Mouse (Mus musculus): ENCODE measurements around the gene Kcnk3. TPM values are rescaled to one million over a fixed set of nuclear protein-coding genes. Genes with fewer than 3 reads are reported as not detected.

Kcnk3 gene
- polyA plus RNA-seq, 1 experiment: not detected

DNA sequence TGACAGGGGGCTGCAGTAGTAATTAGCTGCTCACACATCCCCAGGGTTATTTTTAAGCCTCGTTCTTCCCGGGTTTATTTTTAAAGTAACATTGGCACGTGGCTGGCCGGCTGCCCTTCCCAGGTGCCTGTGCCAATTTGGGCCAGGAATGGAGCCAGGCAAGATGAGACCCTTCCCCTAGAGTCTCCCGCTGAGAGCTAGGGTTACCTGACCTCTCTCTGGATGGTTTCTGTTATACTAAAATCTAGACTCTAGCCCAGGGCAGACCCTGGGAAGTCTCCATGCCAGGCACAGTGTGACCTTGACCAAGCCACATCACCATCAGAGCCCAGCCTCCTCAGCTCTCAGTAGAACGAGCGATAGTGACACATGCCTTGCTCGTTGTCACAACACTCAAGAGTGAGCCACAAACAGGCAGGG, 16.8 kb downstream of the Kcnk3 start:
- Histone ChIP-seq H3K4me1 (ENCODE audit: control insufficient read depth, insufficient read depth, low read length) (peaks cover 40% of the 10 kb centered on the region), H3K27ac (ENCODE audit: insufficient read depth, low read depth, low read length) (peak overlapping the region; percentile 74), H3K4me3 (ENCODE audit: insufficient read depth, low read depth, low read length) (no peak overlapping the region)
- 36% methylated on average over 8 of the region's 8 CpGs for WGBS
- TF ChIP-seq CTCF (IDR thresholded peaks at IDR 0.05; ENCODE audit: insufficient read depth, low read depth, low read length): no peak
- TF ChIP-seq POLR2A (IDR thresholded peaks at IDR 0.05; ENCODE audit: insufficient read depth, low read depth, low read length): no peak

DNA sequence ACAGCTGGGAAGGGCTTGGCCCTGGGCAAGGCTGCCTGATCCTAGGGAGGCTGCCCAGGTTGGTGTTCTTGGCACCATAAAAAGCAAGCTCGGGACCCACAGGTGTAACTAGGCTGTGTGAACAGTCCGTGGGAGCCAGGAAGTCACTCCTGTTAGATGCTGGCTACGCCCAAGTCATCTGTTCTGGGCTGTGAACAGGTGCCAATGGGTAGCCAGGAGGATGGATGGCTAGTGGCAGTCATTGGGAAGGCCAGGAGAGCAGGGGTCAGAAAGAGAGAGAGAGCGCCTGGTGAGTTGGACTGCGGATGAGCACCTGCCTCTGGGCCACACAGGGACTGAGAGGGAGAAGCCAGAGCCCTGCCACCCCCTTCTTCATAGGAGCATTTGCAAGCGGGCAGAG, 17.7 kb downstream of the Kcnk3 start:
- 0 out of 2 replicates have a peak overlapping the region, but pooled peaks have one; percentile 74 for H3K27ac ChIP-seq (ENCODE audit: insufficient read depth, low read depth, low read length)
- 91% methylated on average over 6 of the region's 6 CpGs for WGBS
- no peak overlapping the region for H3K4me3 ChIP-seq (ENCODE audit: insufficient read depth, low read depth, low read length)
- TF ChIP-seq CTCF (IDR thresholded peaks at IDR 0.05; ENCODE audit: insufficient read depth, low read depth, low read length) (no peak), POLR2A (IDR thresholded peaks at IDR 0.05; ENCODE audit: insufficient read depth, low read depth, low read length) (no peak)
- peaks cover 44% of the 10 kb centered on the region for H3K4me1 ChIP-seq (ENCODE audit: control insufficient read depth, insufficient read depth, low read length)

DNA sequence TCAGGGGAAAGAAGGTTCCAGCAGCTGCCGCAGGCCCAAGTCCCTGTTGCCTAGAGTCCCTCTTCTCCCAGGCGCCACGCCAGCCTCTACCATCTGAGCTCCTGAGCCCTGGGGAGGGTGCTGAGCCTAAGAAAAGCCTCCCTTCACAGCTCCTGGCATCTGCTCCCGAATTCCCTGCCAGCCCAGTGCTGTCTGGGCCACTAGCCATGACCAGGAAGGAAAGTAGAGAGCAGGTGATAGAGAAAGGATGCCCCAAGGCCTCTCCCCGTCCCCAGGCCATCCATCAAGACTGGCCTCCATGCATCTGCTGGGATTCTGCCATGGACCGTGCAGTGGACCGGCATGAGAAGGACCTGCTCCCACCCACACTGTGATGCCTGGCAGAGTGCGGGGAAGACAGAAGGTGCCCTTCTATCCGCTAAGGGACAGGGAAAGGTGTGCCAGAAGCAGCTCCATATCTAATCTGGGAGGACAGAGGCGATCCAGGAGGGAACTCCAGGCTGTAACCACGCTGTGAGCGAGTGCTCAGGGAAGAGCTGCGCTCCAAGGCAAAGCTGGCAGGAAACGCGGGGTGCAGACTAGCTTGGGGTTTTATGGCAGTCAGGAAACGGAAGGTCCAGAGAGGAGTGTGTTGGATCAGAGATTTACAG, 18.6 kb downstream of the Kcnk3 start:
- WGBS: 58% methylated on average over 16 of the region's 16 CpGs
- TF ChIP-seq CTCF (IDR thresholded peaks at IDR 0.05; ENCODE audit: insufficient read depth, low read depth, low read length): no peak
- no peak for TF ChIP-seq POLR2A (IDR thresholded peaks at IDR 0.05; ENCODE audit: insufficient read depth, low read depth, low read length)
- Histone ChIP-seq H3K27ac (ENCODE audit: insufficient read depth, low read depth, low read length) (peak overlapping the region; percentile 74; the same call in 1 of the 2 replicates), H3K4me3 (ENCODE audit: insufficient read depth, low read depth, low read length) (no peak overlapping the region), H3K4me1 (ENCODE audit: control insufficient read depth, insufficient read depth, low read length) (peaks cover 47% of the 10 kb centered on the region)

DNA sequence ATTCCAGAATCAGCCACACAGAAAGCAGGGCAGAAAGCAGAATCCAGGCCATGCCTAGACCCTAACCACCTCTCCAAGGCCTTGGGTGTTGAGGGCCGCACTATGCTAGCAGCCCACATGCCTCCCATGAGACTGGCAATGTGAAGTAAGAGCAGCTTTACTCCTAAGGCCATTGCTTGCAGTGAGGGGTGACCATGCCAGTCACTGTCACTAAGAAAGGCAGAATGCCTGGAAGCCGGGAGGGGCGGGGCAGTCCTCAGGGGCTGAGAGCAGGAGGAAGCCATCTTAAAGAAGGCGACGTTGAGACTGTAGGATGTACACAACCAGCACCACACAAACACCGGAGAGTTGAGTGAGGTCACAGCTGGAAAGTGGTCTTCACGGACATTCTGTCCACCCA, 21.1 kb downstream of the Kcnk3 start:
- TF ChIP-seq CTCF (IDR thresholded peaks at IDR 0.05; ENCODE audit: insufficient read depth, low read depth, low read length): no peak
- TF ChIP-seq POLR2A (IDR thresholded peaks at IDR 0.05; ENCODE audit: insufficient read depth, low read depth, low read length): no peak
- peaks cover 39% of the 10 kb centered on the region for H3K4me1 ChIP-seq (ENCODE audit: control insufficient read depth, insufficient read depth, low read length)
- no peak overlapping the region for H3K27ac ChIP-seq (ENCODE audit: insufficient read depth, low read depth, low read length)
- no peak overlapping the region for H3K4me3 ChIP-seq (ENCODE audit: insufficient read depth, low read depth, low read length)
- 90% methylated on average over 7 of the region's 7 CpGs for WGBS

DNA sequence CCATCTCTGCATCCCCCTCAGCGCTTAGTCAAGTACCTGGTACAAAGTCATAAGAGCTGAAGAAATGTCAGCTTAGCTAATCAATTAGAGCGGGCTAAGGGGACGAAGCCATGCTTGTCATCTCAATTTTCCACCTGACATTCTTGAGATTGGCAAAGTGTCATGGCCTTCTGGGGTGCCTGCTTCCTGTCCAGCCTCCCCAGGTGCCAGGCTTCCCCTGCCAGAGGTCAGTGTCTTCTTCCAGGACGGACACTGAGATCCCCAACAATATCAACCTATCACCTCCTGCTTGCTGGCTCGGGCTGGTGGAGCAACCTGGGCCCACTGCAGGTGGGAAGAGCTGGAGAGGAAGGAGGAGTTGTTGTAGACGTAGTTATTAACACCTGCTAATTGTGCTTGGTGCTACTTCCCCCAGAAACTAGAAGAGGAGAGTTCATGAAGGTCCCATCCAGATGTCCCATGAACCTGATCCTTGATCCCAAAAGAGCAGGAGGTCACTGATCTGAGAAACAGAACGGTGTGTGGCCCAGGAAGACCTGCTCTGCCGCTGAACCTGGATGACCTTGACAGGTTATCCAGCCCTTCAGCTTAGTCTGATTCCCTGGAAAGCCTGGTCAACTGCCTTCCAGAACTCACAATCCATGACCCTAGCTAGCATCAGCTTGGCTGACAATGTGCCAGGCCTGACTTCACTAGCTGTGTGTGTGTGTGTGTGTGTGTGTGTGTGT, 22.1 kb downstream of the Kcnk3 start:
- WGBS: 90% methylated on average over 8 of the region's 8 CpGs
- no peak for TF ChIP-seq POLR2A (IDR thresholded peaks at IDR 0.05; ENCODE audit: insufficient read depth, low read depth, low read length)
- TF ChIP-seq CTCF (IDR thresholded peaks at IDR 0.05; ENCODE audit: insufficient read depth, low read depth, low read length): no peak

DNA sequence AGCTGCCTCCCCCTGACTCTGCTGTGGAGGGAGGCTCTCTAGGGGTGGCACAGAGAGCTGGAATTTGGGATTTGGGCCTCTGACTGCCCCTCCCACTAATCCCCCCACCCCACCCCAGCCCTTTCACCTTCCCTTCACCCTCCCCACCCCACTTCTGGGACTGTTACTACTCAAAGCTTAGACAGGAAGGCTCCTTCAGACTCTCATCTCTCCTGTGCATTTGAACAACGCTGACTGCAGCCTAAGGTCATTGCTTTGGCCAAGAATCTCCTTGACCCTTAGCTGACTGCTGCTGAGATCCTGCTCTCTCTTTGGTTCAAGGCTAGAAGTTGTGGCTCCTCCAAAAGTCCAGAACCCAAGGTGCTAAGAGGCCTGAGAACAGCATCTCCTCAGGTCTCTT, 23.1 kb downstream of the Kcnk3 start:
- Histone ChIP-seq H3K4me1 (ENCODE audit: control insufficient read depth, insufficient read depth, low read length) (peaks cover 37% of the 10 kb centered on the region), H3K27ac (ENCODE audit: insufficient read depth, low read depth, low read length) (no peak overlapping the region), H3K4me3 (ENCODE audit: insufficient read depth, low read depth, low read length) (no peak overlapping the region)
- TF ChIP-seq POLR2A (IDR thresholded peaks at IDR 0.05; ENCODE audit: insufficient read depth, low read depth, low read length): no peak
- no peak for TF ChIP-seq CTCF (IDR thresholded peaks at IDR 0.05; ENCODE audit: insufficient read depth, low read depth, low read length)
- WGBS: 88% methylated on average over 1 of the region's 1 CpGs

More for the DNA sequence above, 22.1 kb downstream of the Kcnk3 start:
- H3K4me1 ChIP-seq (ENCODE audit: control insufficient read depth, insufficient read depth, low read length): peaks cover 40% of the 10 kb centered on the region
- H3K4me3 ChIP-seq (ENCODE audit: insufficient read depth, low read depth, low read length): no peak overlapping the region
- H3K27ac ChIP-seq (ENCODE audit: insufficient read depth, low read depth, low read length): no peak overlapping the region

DNA sequence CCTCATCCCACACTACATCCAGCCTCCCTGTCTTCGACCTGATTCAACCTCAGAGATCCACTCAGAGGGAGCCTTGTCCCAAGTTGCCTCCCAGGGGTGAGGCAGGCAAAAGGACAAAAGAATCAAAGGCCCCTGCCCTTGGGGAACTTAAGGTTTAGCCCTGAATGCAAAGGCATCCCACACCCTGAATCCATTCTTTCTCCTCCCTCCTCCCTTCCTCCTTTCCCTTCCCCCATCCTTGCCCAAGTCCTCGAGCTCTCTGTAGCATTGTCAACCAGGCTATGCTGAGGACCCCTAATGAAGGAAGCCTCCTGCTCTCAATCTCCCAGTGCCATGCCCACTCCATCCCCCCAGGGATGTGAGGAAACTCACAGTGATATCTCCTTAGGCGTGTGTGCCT, 23.7 kb downstream of the Kcnk3 start:
- Histone ChIP-seq H3K27ac (ENCODE audit: insufficient read depth, low read depth, low read length) (no peak overlapping the region), H3K4me1 (ENCODE audit: control insufficient read depth, insufficient read depth, low read length) (peaks cover 33% of the 10 kb centered on the region), H3K4me3 (ENCODE audit: insufficient read depth, low read depth, low read length) (no peak overlapping the region)
- 60% methylated on average over 3 of the region's 3 CpGs for WGBS
- TF ChIP-seq POLR2A (IDR thresholded peaks at IDR 0.05; ENCODE audit: insufficient read depth, low read depth, low read length): no peak
- TF ChIP-seq CTCF (IDR thresholded peaks at IDR 0.05; ENCODE audit: insufficient read depth, low read depth, low read length): no peak

DNA sequence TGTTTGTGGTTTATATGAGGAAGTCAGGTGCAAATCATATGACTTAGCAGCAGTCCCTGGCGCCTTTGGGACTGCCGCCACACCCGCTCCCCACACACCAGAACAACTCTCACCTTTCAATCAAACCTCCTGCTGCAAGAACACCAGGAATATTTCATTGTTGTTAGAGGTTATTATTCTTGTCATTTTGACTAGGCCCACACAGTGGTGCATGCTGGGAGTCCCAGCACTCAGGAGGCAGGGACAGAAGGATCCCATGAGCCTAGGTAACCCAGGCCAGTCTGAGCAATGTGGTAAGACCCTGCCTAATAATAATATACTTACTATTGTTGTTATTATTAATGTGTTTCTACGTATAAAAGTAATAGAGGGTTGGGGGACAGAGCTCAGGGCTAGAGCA, 24.6 kb downstream of the Kcnk3 start:
- WGBS: 95% methylated on average over 4 of the region's 4 CpGs
- Histone ChIP-seq H3K27ac (ENCODE audit: insufficient read depth, low read depth, low read length) (no peak overlapping the region), H3K4me1 (ENCODE audit: control insufficient read depth, insufficient read depth, low read length) (peaks cover 34% of the 10 kb centered on the region), H3K4me3 (ENCODE audit: insufficient read depth, low read depth, low read length) (no peak overlapping the region)
- no peak for TF ChIP-seq CTCF (IDR thresholded peaks at IDR 0.05; ENCODE audit: insufficient read depth, low read depth, low read length)
- no peak for TF ChIP-seq POLR2A (IDR thresholded peaks at IDR 0.05; ENCODE audit: insufficient read depth, low read depth, low read length)

DNA sequence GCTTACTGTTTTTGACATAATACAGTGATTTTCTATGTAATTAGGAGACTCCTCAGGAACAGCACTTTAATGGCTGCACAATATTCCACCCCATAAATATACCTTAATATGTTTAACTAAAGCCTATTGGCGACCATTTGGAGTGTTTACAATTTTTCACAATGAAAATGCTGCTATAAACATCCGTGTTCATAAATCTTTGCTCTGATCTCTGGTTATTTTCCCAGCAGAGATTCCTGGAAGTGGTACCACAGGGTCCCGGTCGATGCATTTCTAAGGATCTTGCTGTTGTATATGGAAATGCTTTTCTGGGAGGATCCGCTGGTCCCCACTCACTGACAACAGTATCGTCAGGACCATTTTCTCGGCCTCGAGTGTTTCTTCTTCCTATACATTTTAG, 25.3 kb downstream of the Kcnk3 start:
- no peak for TF ChIP-seq POLR2A (IDR thresholded peaks at IDR 0.05; ENCODE audit: insufficient read depth, low read depth, low read length)
- no peak for TF ChIP-seq CTCF (IDR thresholded peaks at IDR 0.05; ENCODE audit: insufficient read depth, low read depth, low read length)
- Histone ChIP-seq H3K4me1 (ENCODE audit: control insufficient read depth, insufficient read depth, low read length) (peaks cover 40% of the 10 kb centered on the region), H3K4me3 (ENCODE audit: insufficient read depth, low read depth, low read length) (no peak overlapping the region), H3K27ac (ENCODE audit: insufficient read depth, low read depth, low read length) (no peak overlapping the region)
- 91% methylated on average over 8 of the region's 8 CpGs for WGBS
